8 mouse cellular contexts compared by ENCODE assay signal in the genomic region with DNA sequence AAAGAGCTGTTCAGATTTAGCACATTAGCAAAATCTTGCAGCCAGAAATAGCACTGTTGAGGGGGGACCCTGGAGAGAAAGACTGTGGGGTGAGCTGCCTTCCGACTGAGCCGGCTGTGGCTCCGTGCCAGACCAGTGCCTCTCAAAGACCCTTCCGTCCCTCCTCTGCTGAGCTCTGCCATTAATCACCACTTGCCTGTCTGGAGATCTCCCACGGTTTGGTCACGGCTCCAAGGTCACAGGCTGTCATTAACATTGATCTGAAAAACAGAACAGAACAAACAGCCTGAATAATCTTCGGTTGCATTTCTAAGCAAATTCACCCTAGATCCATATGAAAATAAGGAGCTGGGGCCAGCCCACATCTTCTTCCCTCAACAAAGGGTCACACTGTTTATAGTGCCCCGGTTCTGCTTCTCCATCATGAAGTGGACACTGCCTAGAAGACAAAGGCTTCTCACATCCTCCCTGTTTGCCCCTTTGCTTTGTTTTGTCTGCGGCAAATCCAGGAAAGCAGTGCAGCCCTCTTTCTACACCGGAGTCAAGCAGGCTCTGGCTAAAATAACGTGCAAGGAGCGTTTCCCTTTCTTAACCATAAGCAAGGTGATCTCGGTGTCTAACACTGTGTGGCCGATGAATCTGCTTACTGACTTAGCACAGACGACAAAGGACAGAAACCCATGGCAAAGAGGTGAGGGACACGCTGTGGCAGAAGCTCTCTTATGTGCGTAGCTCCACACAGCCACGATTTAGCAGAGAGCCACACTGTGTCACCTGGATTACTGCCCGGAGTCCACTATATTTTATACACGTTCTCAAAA. TPM values are rescaled to one million over a fixed set of nuclear protein-coding genes. Genes with fewer than 3 reads are reported as not detected.
DNase-seq lines count a peak whose midpoint lies in the region; ATAC-seq lines count a peak whose summit lies in the region.
"Had no signal": no experiment of that assay in that cellular context is flagged by ENCODE, and none has a peak within 500 bp of the region (broad histone marks: within the 10 kb centered on the region; RNA-seq: fewer than 3 reads in every experiment).

No protein-coding gene starts in this region.

- H3K27ac ChIP-seq in embryonic facial prominence, embryonic 11.5 days (replicated peaks; ENCODE audit: low read depth, low read length): peak overlapping the region; percentile 83
- peak overlapping the region; percentile 95 for H3K27ac ChIP-seq in hindbrain, embryonic 12.5 days
- H3K27ac ChIP-seq in liver, embryonic 12.5 days: no peak overlapping the region

- peak overlapping the region; percentile 46 for H3K9ac ChIP-seq in embryonic facial prominence, embryonic 11.5 days (replicated peaks; ENCODE audit: low read length)
- H3K9ac ChIP-seq in hindbrain, embryonic 12.5 days: peak overlapping the region; percentile 36
- no peak overlapping the region for H3K9ac ChIP-seq in liver, embryonic 12.5 days

- H3K27me3 ChIP-seq in embryonic facial prominence, embryonic 11.5 days (ENCODE audit: control insufficient read depth, insufficient read depth, low read length): no peaks in the 10 kb centered on the region
- H3K27me3 ChIP-seq in hindbrain, embryonic 12.5 days: no peaks in the 10 kb centered on the region
- H3K27me3 ChIP-seq in liver, embryonic 12.5 days (replicated peaks): no peaks in the 10 kb centered on the region

- 16% methylated on average over 20 of the region's 20 CpGs for WGBS in embryonic facial prominence, embryonic 11.5 days
- WGBS in hindbrain, embryonic 12.5 days: 9% methylated on average over 20 of the region's 20 CpGs
- WGBS in liver, embryonic 12.5 days (ENCODE audit: insufficient replicate concordance): 50% methylated on average over 20 of the region's 20 CpGs

- peak; percentile 17 for DNase-seq in R1 (ENCODE audit: low read depth, low spot score)
- peak; percentile 14 for DNase-seq in adrenal gland, adult 8-10 months
- peak; percentile 49 for DNase-seq in embryonic facial prominence, embryonic 11.5 days (ENCODE audit: low spot score)
- peak; percentile 25 to 32 for DNase-seq in left cerebral cortex, postnatal 25 days (ENCODE audit: low spot score in 2 of 2)
- peak; percentile 39 for DNase-seq in retina, postnatal 7 days (ENCODE audit: low read depth, low spot score)

- H3K4me1 ChIP-seq in embryonic facial prominence, embryonic 11.5 days (ENCODE audit: control insufficient read depth, insufficient read depth, low read length): peaks cover 4% of the 10 kb centered on the region
- peaks cover 27% of the 10 kb centered on the region for H3K4me1 ChIP-seq in hindbrain, embryonic 12.5 days
- no peaks in the 10 kb centered on the region for H3K4me1 ChIP-seq in liver, embryonic 12.5 days

- H3K36me3 ChIP-seq in embryonic facial prominence, embryonic 11.5 days (replicated peaks; ENCODE audit: control insufficient read depth, insufficient read depth, low read depth, low read length): no peaks in the 10 kb centered on the region
- no peaks in the 10 kb centered on the region for H3K36me3 ChIP-seq in hindbrain, embryonic 12.5 days
- H3K36me3 ChIP-seq in liver, embryonic 12.5 days: no peaks in the 10 kb centered on the region

- peak overlapping the region; percentile 28; the same call in 1 of the 2 replicates for H3K4me2 ChIP-seq in embryonic facial prominence, embryonic 11.5 days (ENCODE audit: low read depth, low read length)
- peak overlapping the region; percentile 34 for H3K4me2 ChIP-seq in hindbrain, embryonic 12.5 days (replicated peaks)
- no peak overlapping the region for H3K4me2 ChIP-seq in liver, embryonic 12.5 days

- intact Hi-C loops in left cerebral cortex, postnatal 25 days (cut with DNase I): no loop called here

- no peak overlapping the region for H3K4me3 ChIP-seq in embryonic facial prominence, embryonic 11.5 days (ENCODE audit: low read depth, low read length)
- no peak overlapping the region for H3K4me3 ChIP-seq in hindbrain, embryonic 12.5 days
- no peak overlapping the region for H3K4me3 ChIP-seq in liver, embryonic 12.5 days
- H3K4me3 ChIP-seq: myocyte had no signal

- no peaks in the 10 kb centered on the region for H3K9me3 ChIP-seq in embryonic facial prominence, embryonic 11.5 days (replicated peaks; ENCODE audit: control insufficient read depth, low read length)
- H3K9me3 ChIP-seq in hindbrain, embryonic 12.5 days (replicated peaks): no peaks in the 10 kb centered on the region
- no peaks in the 10 kb centered on the region for H3K9me3 ChIP-seq in liver, embryonic 12.5 days (replicated peaks)

- peak; percentile 78; the same call in 1 of the 2 replicates for ATAC-seq in embryonic facial prominence, embryonic 11.5 days (replicated peaks; ENCODE audit: insufficient number of reproducible peaks, low FRiP score, low TSS enrichment, low read depth)
- ATAC-seq in hindbrain, embryonic 12.5 days (ENCODE audit: low FRiP score): peak; percentile 92
- ATAC-seq in liver, embryonic 12.5 days: no peak

RNA-seq across cellular contexts. Expression of gene Ttc30a1, which starts 47.5 kb away (rescaled TPM):
- 1 to 10 TPM; 2.9 to 4.2 (median 4.2) TPM for total RNA-seq in adrenal gland, adult 8-10 months (2022)
- 11.7 and 13.8 TPM in 2 replicates for polyA plus RNA-seq in embryonic facial prominence, embryonic 11.5 days (2014; fragmentation: Nextera tagmentation; extraction: Ambion mirVana)
- polyA plus RNA-seq in hindbrain, embryonic 12.5 days (2016; fragmentation: Nextera tagmentation; extraction: Ambion mirVana): 8.3 and 9.2 TPM in 2 replicates
- total RNA-seq in left cerebral cortex, postnatal 25 days (2021): 1 to 10 TPM; 2.8 to 3.1 TPM
- polyA plus RNA-seq in liver, embryonic 12.5 days (2016; fragmentation: Nextera tagmentation; extraction: Ambion mirVana): 2.2 and 2.3 TPM in 2 replicates

RNA-seq across cellular contexts. Expression of gene Ttc30a2, which starts 51.3 kb away (rescaled TPM):
- under 1 TPM; 0.20 to 0.59 (median 0.28) TPM for total RNA-seq in adrenal gland, adult 8-10 months (2022)
- polyA plus RNA-seq in embryonic facial prominence, embryonic 11.5 days (2014; fragmentation: Nextera tagmentation; extraction: Ambion mirVana): 0.31 and 0.70 TPM in 2 replicates
- polyA plus RNA-seq in hindbrain, embryonic 12.5 days (2016; fragmentation: Nextera tagmentation; extraction: Ambion mirVana): 0.76 and 1.2 TPM in 2 replicates
- under 1 TPM; 0.25 to 0.85 TPM for total RNA-seq in left cerebral cortex, postnatal 25 days (2021)
- 0.28 TPM in 1 of 2 replicates, not detected in the other for polyA plus RNA-seq in liver, embryonic 12.5 days (2016; fragmentation: Nextera tagmentation; extraction: Ambion mirVana)
